Mouse (Mus musculus): ENCODE measurements around the gene Npb. TPM values are rescaled to one million over a fixed set of nuclear protein-coding genes. Genes with fewer than 3 reads are reported as not detected.
A peak's percentile ranks its signal among the peaks of the same experiment; 100 is the strongest.

The Npb gene
- polyA plus RNA-seq, 1 experiment from 2014 or later: 2.9 TPM

- Histone ChIP-seq H3K36me3 (ENCODE audit: insufficient read depth, low read length) (no peaks in the 10 kb centered on the region), H3K4me2 (replicated peaks; ENCODE audit: low read depth, low read length) (no peak overlapping the region), H3K4me1 (ENCODE audit: insufficient read depth, low read depth, low read length) (0 out of 2 replicates have a peak, but pooled peaks cover 3% of the 10 kb centered on the region), H3K27ac (ENCODE audit: low read length) (no peak overlapping the region), H3K9me3 (ENCODE audit: low read length) (no peaks in the 10 kb centered on the region), H3K9ac (replicated peaks; ENCODE audit: low read depth) (no peak overlapping the region), H3K4me3 (ENCODE audit: low read depth, low read length) (no peak overlapping the region), H3K27me3 (replicated peaks; ENCODE audit: insufficient read depth, low read length) (no peaks in the 10 kb centered on the region)
- DNase-seq (ENCODE audit: low spot score) (no peak), ATAC-seq (no peak)
- WGBS: 85% methylated on average over 8 of the region's 8 CpGs
- TF ChIP-seq EP300 (IDR thresholded peaks at IDR 0.05): no peak
- TF ChIP-seq CTCF (IDR thresholded peaks at IDR 0.05): no peak
Observed at GRCm38 (mm10) chr11:120641869-120642268, 33.6 kb downstream of the Npb start.

GRCm38 (mm10) chr11:120642939-120643600 is 34.8 kb downstream of the Npb start:
- Histone ChIP-seq H3K36me3 (ENCODE audit: insufficient read depth, low read length) (no peaks in the 10 kb centered on the region), H3K4me3 (ENCODE audit: low read depth, low read length) (peak overlapping the region; percentile 38), H3K27me3 (replicated peaks; ENCODE audit: insufficient read depth, low read length) (0 out of 2 replicates have a peak, but pooled peaks cover 3% of the 10 kb centered on the region), H3K4me2 (replicated peaks; ENCODE audit: low read depth, low read length) (peak overlapping the region; percentile 80), H3K9me3 (ENCODE audit: low read length) (no peaks in the 10 kb centered on the region), H3K4me1 (ENCODE audit: insufficient read depth, low read depth, low read length) (0 out of 2 replicates have a peak, but pooled peaks cover 3% of the 10 kb centered on the region), H3K9ac (replicated peaks; ENCODE audit: low read depth) (peak overlapping the region; percentile 36), H3K27ac (ENCODE audit: low read length) (no peak overlapping the region)
- TF ChIP-seq CTCF (IDR thresholded peaks at IDR 0.05) (no peak), EP300 (IDR thresholded peaks at IDR 0.05) (no peak)
- WGBS: under 1% methylated on average over 18 of the region's 18 CpGs
- DNase-seq (ENCODE audit: low spot score) (no peak), ATAC-seq (peak; percentile 58)

GRCm38 (mm10) chr11:120643601-120643987 is 35.3 kb downstream of the Npb start, which contains the start of gene Pycr1:
Gene Pycr1, minus strand, starts transcription at chr11:120643769.
- Histone ChIP-seq H3K27me3 (replicated peaks; ENCODE audit: insufficient read depth, low read length) (0 out of 2 replicates have a peak, but pooled peaks cover 6% of the 10 kb centered on the region), H3K4me3 (ENCODE audit: low read depth, low read length) (peak within 1 kb of the TSS; percentile 38), H3K4me1 (ENCODE audit: insufficient read depth, low read depth, low read length) (0 out of 2 replicates have a peak, but pooled peaks cover 3% of the 10 kb centered on the region), H3K9ac (replicated peaks; ENCODE audit: low read depth) (peak within 1 kb of the TSS; percentile 36), H3K36me3 (ENCODE audit: insufficient read depth, low read length) (no peaks in the 10 kb centered on the region), H3K9me3 (ENCODE audit: low read length) (no peaks in the 10 kb centered on the region), H3K27ac (ENCODE audit: low read length) (no peak within 1 kb of the TSS), H3K4me2 (replicated peaks; ENCODE audit: low read depth, low read length) (peak within 1 kb of the TSS; percentile 80)
- peak; percentile 100 for ATAC-seq
- DNase-seq (ENCODE audit: low spot score): peak; percentile 94
- TF ChIP-seq EP300 (IDR thresholded peaks at IDR 0.05) (no peak), CTCF (IDR thresholded peaks at IDR 0.05) (no peak)
- WGBS: 2% methylated on average over 15 of the region's 15 CpGs

- DNase-seq (ENCODE audit: low spot score) (no peak), ATAC-seq (no peak)
- H3K9ac ChIP-seq (replicated peaks; ENCODE audit: low read depth): no peak overlapping the region
- H3K4me1 ChIP-seq (ENCODE audit: insufficient read depth, low read depth, low read length): 0 out of 2 replicates have a peak, but pooled peaks cover 3% of the 10 kb centered on the region
- 74% methylated on average over 35 of the region's 35 CpGs for WGBS
- H3K4me3 ChIP-seq (ENCODE audit: low read depth, low read length): 0 out of 2 replicates have a peak overlapping the region, but pooled peaks have one; percentile 19
- peak overlapping the region; percentile 52 for H3K4me2 ChIP-seq (replicated peaks; ENCODE audit: low read depth, low read length)
- H3K27ac ChIP-seq (ENCODE audit: low read length): no peak overlapping the region
- TF ChIP-seq CTCF (IDR thresholded peaks at IDR 0.05) (no peak), EP300 (IDR thresholded peaks at IDR 0.05) (no peak)
- H3K36me3 ChIP-seq (ENCODE audit: insufficient read depth, low read length): no peaks in the 10 kb centered on the region
- 0 out of 2 replicates have a peak, but pooled peaks cover 6% of the 10 kb centered on the region for H3K27me3 ChIP-seq (replicated peaks; ENCODE audit: insufficient read depth, low read length)
- no peaks in the 10 kb centered on the region for H3K9me3 ChIP-seq (ENCODE audit: low read length)
Observed at GRCm38 (mm10) chr11:120647047-120647830, 39.0 kb downstream of the Npb start.

GRCm38 (mm10) chr11:120648001-120648476 is 39.8 kb downstream of the Npb start, which contains the start of gene Myadml2:
Gene Myadml2, minus strand, starts transcription at chr11:120648158.
- no peak within 1 kb of the TSS for H3K27ac ChIP-seq (ENCODE audit: low read length)
- H3K4me3 ChIP-seq (ENCODE audit: low read depth, low read length): peak within 1 kb of the TSS; percentile 19; the same call in 1 of the 2 replicates
- 0 out of 2 replicates have a peak, but pooled peaks cover 6% of the 10 kb centered on the region for H3K27me3 ChIP-seq (replicated peaks; ENCODE audit: insufficient read depth, low read length)
- H3K9ac ChIP-seq (replicated peaks; ENCODE audit: low read depth): no peak within 1 kb of the TSS
- H3K4me1 ChIP-seq (ENCODE audit: insufficient read depth, low read depth, low read length): 0 out of 2 replicates have a peak, but pooled peaks cover 3% of the 10 kb centered on the region
- peak within 1 kb of the TSS; percentile 52 for H3K4me2 ChIP-seq (replicated peaks; ENCODE audit: low read depth, low read length)
- ATAC-seq (no peak), DNase-seq (ENCODE audit: low spot score) (peak; percentile 45)
- H3K9me3 ChIP-seq (ENCODE audit: low read length): no peaks in the 10 kb centered on the region
- 7% methylated on average over 13 of the region's 13 CpGs for WGBS
- H3K36me3 ChIP-seq (ENCODE audit: insufficient read depth, low read length): no peaks in the 10 kb centered on the region
- TF ChIP-seq EP300 (IDR thresholded peaks at IDR 0.05) (no peak), CTCF (IDR thresholded peaks at IDR 0.05) (no peak)

- ATAC-seq (no peak), DNase-seq (ENCODE audit: low spot score) (no peak)
- TF ChIP-seq EP300 (IDR thresholded peaks at IDR 0.05) (no peak), CTCF (IDR thresholded peaks at IDR 0.05) (peak; percentile 52)
- no peaks in the 10 kb centered on the region for H3K36me3 ChIP-seq (ENCODE audit: insufficient read depth, low read length)
- H3K4me3 ChIP-seq (ENCODE audit: low read depth, low read length): no peak overlapping the region
- no peak overlapping the region for H3K9ac ChIP-seq (replicated peaks; ENCODE audit: low read depth)
- no peak overlapping the region for H3K4me2 ChIP-seq (replicated peaks; ENCODE audit: low read depth, low read length)
- 0 out of 2 replicates have a peak, but pooled peaks cover 6% of the 10 kb centered on the region for H3K27me3 ChIP-seq (replicated peaks; ENCODE audit: insufficient read depth, low read length)
- whole genome bisulfite sequencing: 65% methylated on average over 3 of the region's 3 CpGs
- no peaks in the 10 kb centered on the region for H3K4me1 ChIP-seq (ENCODE audit: insufficient read depth, low read depth, low read length)
- no peaks in the 10 kb centered on the region for H3K9me3 ChIP-seq (ENCODE audit: low read length)
- no peak overlapping the region for H3K27ac ChIP-seq (ENCODE audit: low read length)
Observed at GRCm38 (mm10) chr11:120651872-120652271, 43.6 kb downstream of the Npb start.

Measured in lung, postnatal 0 days (tissue).